Mouse (Mus musculus): Measurements from ENCODE around the gene Cmip.

DNA sequence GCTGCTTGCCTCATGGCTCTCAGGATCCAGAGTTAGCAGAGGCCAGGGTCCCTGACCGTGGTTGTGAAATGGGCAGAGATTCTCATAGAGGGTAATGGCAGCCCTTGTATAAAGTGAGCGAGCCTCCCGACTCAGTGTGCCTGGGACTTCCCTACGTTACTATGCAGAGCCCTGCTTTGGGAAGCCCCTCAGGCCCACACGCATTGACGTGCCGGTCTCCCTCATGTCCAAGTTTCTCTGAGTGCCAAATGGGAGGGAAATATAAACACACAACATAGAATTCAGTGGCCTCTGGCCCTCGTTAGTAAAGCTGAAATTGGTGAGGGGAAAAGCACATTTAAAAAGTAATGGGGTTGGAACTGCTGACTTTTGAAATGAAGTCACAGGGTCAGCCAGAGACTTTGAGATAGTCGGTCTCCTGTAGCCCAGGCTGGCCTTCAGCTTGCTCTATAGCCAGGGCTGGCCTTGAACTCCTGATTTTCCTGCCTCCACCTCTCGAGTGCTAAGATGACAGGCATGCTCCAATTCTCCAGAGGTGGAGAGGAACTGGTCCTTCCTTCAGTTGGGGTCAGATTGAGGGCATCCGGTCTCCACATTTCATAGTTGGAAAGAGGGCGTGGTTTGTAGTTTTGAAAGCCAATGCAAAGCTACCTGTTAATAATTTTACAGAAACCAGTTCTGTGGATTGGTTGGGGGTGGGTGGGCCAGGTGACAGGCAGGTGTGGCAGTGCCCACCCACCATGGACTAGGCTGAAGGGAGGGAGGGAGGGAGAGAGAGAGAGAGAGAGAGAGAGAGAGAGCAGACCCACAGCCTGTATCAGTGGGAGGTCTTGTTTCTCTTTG lies 105.0 kb downstream of the Cmip start:
- TF ChIP-seq MAX (IDR thresholded peaks at IDR 0.05; ENCODE audit: low read depth), result no peak
- TF ChIP-seq SRF (IDR thresholded peaks at IDR 0.05; ENCODE audit: control insufficient read depth, insufficient read length, low read depth), result no peak
- TF ChIP-seq MYOD1 (IDR thresholded peaks at IDR 0.05; ENCODE audit: control insufficient read depth in 1 of 3, insufficient read length in 2 of 3, low read depth in 2 of 3), result no peak
